Mouse (Mus musculus) small intestine, adult 2 months (tissue): Measurements from ENCODE around the gene Orc2.

Experiments
- CTCF ChIP-seq: fragments of 200-500 bp; IDR thresholded peaks from 2 replicates; pipeline ENCODE4 v1.5.1; 2012; ENCODE audit warnings: low read depth, mild to moderate bottlenecking, control low read depth, inconsistent platforms, low read length, moderate library complexity, mixed read lengths; ENCODE audit not compliant: insufficient replicate concordance, insufficient read length; ENCODE audit errors: extremely low read depth
- POLR2A ChIP-seq: fragments of 200-500 bp; IDR thresholded peaks from 2 replicates; pipeline ENCODE4 v1.6.1; 2012; ENCODE audit warnings: low read depth, mild to moderate bottlenecking, control low read depth, inconsistent platforms, low read length, moderate library complexity

- TF ChIP-seq POLR2A (no peak), CTCF (no peak)
These were observed 6.2 kb downstream of the Orc2 start for GRCm38 (mm10) chr1:58498758-58499157.
